ENCODE assay signal across 8 mouse cellular contexts in the genomic region with DNA sequence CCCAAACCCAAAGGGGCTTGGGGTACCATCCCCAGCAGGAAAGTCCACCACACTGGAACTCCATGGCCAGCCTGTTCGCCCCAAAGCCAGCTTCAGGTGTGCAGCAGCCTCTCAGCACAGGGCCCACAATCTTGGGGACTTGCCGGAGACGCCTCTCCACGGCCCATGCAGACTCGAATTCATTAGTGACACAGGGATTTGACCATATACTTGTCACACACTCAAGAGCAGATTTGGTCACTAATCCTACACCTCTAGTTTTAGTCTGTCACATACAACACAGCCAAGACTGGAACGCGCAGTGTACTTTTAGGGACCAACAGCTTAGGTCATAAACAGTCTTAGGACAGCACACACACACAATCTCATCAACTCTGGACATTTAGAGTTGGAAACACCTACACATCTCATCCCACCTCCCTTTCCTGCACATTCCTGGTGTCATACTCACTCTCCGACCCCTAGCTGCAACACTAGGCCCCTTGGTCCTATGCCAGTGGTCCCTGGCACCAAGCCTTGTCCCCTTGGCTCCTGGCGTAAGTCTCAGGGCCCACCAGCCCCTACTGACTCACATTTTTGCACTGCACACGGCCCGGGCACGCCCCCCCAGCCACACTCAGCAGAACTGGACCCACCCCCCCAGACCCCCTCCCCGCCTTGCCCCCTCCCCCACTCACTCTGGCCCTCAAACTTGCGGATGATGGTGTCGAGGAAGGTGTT. TPM values are rescaled to one million over a fixed set of nuclear protein-coding genes. Genes with fewer than 3 reads are reported as not detected.
DNase-seq lines count a peak whose midpoint lies in the region; ATAC-seq and TF ChIP-seq lines count a peak whose summit lies in the region.

No protein-coding gene starts in this region.

- peak overlapping the region; percentile 90; the same call in 1 of the 2 replicates for H3K27ac ChIP-seq in kidney, embryonic 15.5 days
- H3K27ac ChIP-seq in cerebellum, adult 2 months (ENCODE audit: insufficient read depth, low read length), result no peak overlapping the region
- peak overlapping the region; percentile 99 for H3K27ac ChIP-seq in hindbrain, embryonic 11.5 days (ENCODE audit: low read depth, low read length)
- peak overlapping the region; percentile 95 for H3K27ac ChIP-seq in midbrain, embryonic 14.5 days (replicated peaks; ENCODE audit: low read depth, low read length)

- DNase-seq in kidney, adult 11 months, result no peak
- peak in 1 of 2 experiments; percentile 52 for DNase-seq in cerebellum, adult 2 months
- DNase-seq in hindbrain, embryonic 11.5 days (ENCODE audit: low spot score), result no peak
- peak; percentile 49 for DNase-seq in midbrain, embryonic 14.5 days
- DNase-seq in natural killer cell, adult 2 months (ENCODE audit: low spot score in 2 of 2), result no peak
- DNase-seq in layer of hippocampus, postnatal 36 days, result no peak

- H3K9me3 ChIP-seq in kidney, embryonic 15.5 days (replicated peaks), result no peaks in the 10 kb centered on the region
- H3K9me3 ChIP-seq in hindbrain, embryonic 11.5 days (ENCODE audit: control insufficient read depth, low read length), result no peaks in the 10 kb centered on the region
- no peaks in the 10 kb centered on the region for H3K9me3 ChIP-seq in midbrain, embryonic 14.5 days (ENCODE audit: control insufficient read depth, low read length)

- no peak for TF ChIP-seq CTCF in cerebellum, adult 2 months (IDR thresholded peaks at IDR 0.05; ENCODE audit: borderline replicate concordance, insufficient read depth, low read depth, low read length)

- no peak for ATAC-seq in kidney, embryonic 15.5 days (replicated peaks; ENCODE audit: low FRiP score)
- ATAC-seq in hindbrain, embryonic 11.5 days (ENCODE audit: low FRiP score), result no peak
- no peak for ATAC-seq in midbrain, embryonic 14.5 days (ENCODE audit: low FRiP score, low TSS enrichment)
- ATAC-seq in granulocyte monocyte progenitor cell, adult 5-6 weeks (replicated peaks; ENCODE audit: poor library complexity, severe bottlenecking), result no peak

- 33% methylated on average over 15 of the region's 15 CpGs for WGBS in kidney, embryonic 15.5 days
- WGBS in cerebellum, adult 2 months, result 37% methylated on average over 15 of the region's 15 CpGs
- 38% methylated on average over 14 of the region's 15 CpGs for WGBS in hindbrain, embryonic 11.5 days
- 28% methylated on average over 15 of the region's 15 CpGs for WGBS in midbrain, embryonic 14.5 days

- H3K9ac ChIP-seq in kidney, embryonic 15.5 days, result peak overlapping the region; percentile 68
- peak overlapping the region; percentile 85 for H3K9ac ChIP-seq in hindbrain, embryonic 11.5 days (ENCODE audit: low read depth, low read length)
- peak overlapping the region; percentile 91 for H3K9ac ChIP-seq in midbrain, embryonic 14.5 days (replicated peaks; ENCODE audit: low read length)

- H3K36me3 ChIP-seq in kidney, embryonic 15.5 days, result no peaks in the 10 kb centered on the region
- H3K36me3 ChIP-seq in hindbrain, embryonic 11.5 days (ENCODE audit: control insufficient read depth, insufficient read depth, low read length), result no peaks in the 10 kb centered on the region
- H3K36me3 ChIP-seq in midbrain, embryonic 14.5 days (ENCODE audit: control insufficient read depth, insufficient read depth, low read length), result peaks cover 3% of the 10 kb centered on the region

- H3K4me1 ChIP-seq in kidney, embryonic 15.5 days, result peaks cover 65% of the 10 kb centered on the region
- H3K4me1 ChIP-seq in cerebellum, adult 2 months (ENCODE audit: control insufficient read depth, insufficient read depth, low read length), result peaks cover 16% of the 10 kb centered on the region
- H3K4me1 ChIP-seq in hindbrain, embryonic 11.5 days (replicated peaks; ENCODE audit: control insufficient read depth, insufficient read depth, low read length), result peaks cover 19% of the 10 kb centered on the region
- peaks cover 56% of the 10 kb centered on the region for H3K4me1 ChIP-seq in midbrain, embryonic 14.5 days (ENCODE audit: control insufficient read depth, insufficient read depth, low read length)

- H3K4me2 ChIP-seq in kidney, embryonic 15.5 days, result peak overlapping the region; percentile 96
- peak overlapping the region; percentile 94 for H3K4me2 ChIP-seq in hindbrain, embryonic 11.5 days (replicated peaks; ENCODE audit: low read depth, low read length)
- H3K4me2 ChIP-seq in midbrain, embryonic 14.5 days (ENCODE audit: low read length), result peak overlapping the region; percentile 97

- H3K27me3 ChIP-seq in kidney, embryonic 15.5 days, result peaks cover 58% of the 10 kb centered on the region
- H3K27me3 ChIP-seq in cerebellum, adult 2 months (ENCODE audit: control insufficient read depth, insufficient read depth, low read length), result no peaks in the 10 kb centered on the region
- H3K27me3 ChIP-seq in hindbrain, embryonic 11.5 days (ENCODE audit: control insufficient read depth, insufficient read depth, low read length), result peaks cover 12% of the 10 kb centered on the region; the same call in 1 of the 2 replicates
- peaks cover 3% of the 10 kb centered on the region; the same call in 1 of the 2 replicates for H3K27me3 ChIP-seq in midbrain, embryonic 14.5 days (ENCODE audit: control insufficient read depth, insufficient read depth, low read length)

- TF ChIP-seq POLR2A in cerebellum, adult 2 months (IDR thresholded peaks at IDR 0.05; ENCODE audit: borderline replicate concordance, insufficient read depth, low read length), result no peak

- peak overlapping the region; percentile 75 for H3K4me3 ChIP-seq in kidney, embryonic 15.5 days (replicated peaks)
- H3K4me3 ChIP-seq in cerebellum, adult 2 months (replicated peaks; ENCODE audit: insufficient read depth, low read depth, low read length), result peak overlapping the region; percentile 64
- H3K4me3 ChIP-seq in hindbrain, embryonic 11.5 days (ENCODE audit: low read depth, low read length), result peak overlapping the region; percentile 76
- H3K4me3 ChIP-seq in midbrain, embryonic 14.5 days (replicated peaks; ENCODE audit: low read depth, low read length), result peak overlapping the region; percentile 82

RNA-seq across cellular contexts. Expression of gene Kcnh2, which starts 0.7 kb away (rescaled TPM):
- polyA plus RNA-seq in kidney, embryonic 15.5 days (2015; fragmentation: Nextera tagmentation; extraction: Ambion mirVana), result 7.1 and 7.2 TPM in 2 replicates
- 83.3 and 85.2 TPM in 2 replicates for polyA plus RNA-seq in cerebellum, adult 2 months (2012; rRNA removed)
- polyA plus RNA-seq in hindbrain, embryonic 11.5 days (2014; fragmentation: Nextera tagmentation; extraction: Ambion mirVana), result 11.9 and 12.3 TPM in 2 replicates
- polyA plus RNA-seq in midbrain, embryonic 14.5 days (2014; fragmentation: Nextera tagmentation; extraction: Ambion mirVana), result 10.2 and 13.1 TPM in 2 replicates
- not detected in 2 replicates for total RNA-seq in granulocyte monocyte progenitor cell, adult 5-6 weeks (2014; fragmentation: Nextera tagmentation)
- not detected in 2 replicates for total RNA-seq in granulocyte monocyte progenitor cell, adult 5-6 weeks (2017)
- 10 to 100 TPM; 21.3 to 23.7 TPM for total RNA-seq in layer of hippocampus, postnatal 36 days (2021)

RNA-seq across cellular contexts. Expression of gene Nos3, which starts 13.9 kb away (rescaled TPM):
- 15.4 and 18.4 TPM in 2 replicates for polyA plus RNA-seq in kidney, embryonic 15.5 days (2015; fragmentation: Nextera tagmentation; extraction: Ambion mirVana)
- 7.5 and 8.6 TPM in 2 replicates for polyA plus RNA-seq in cerebellum, adult 2 months (2012; rRNA removed)
- 4.5 and 5.2 TPM in 2 replicates for polyA plus RNA-seq in hindbrain, embryonic 11.5 days (2014; fragmentation: Nextera tagmentation; extraction: Ambion mirVana)
- 5.1 and 7.0 TPM in 2 replicates for polyA plus RNA-seq in midbrain, embryonic 14.5 days (2014; fragmentation: Nextera tagmentation; extraction: Ambion mirVana)
- total RNA-seq in granulocyte monocyte progenitor cell, adult 5-6 weeks (2014; fragmentation: Nextera tagmentation), result 0.56 TPM in 1 of 2 replicates, not detected in the other
- total RNA-seq in granulocyte monocyte progenitor cell, adult 5-6 weeks (2017), result not detected in 2 replicates
- 1 to 10 TPM; 6.1 to 6.4 TPM for total RNA-seq in layer of hippocampus, postnatal 36 days (2021)

RNA-seq across cellular contexts. Expression of gene Atg9b, which starts 41.3 kb away (rescaled TPM):
- polyA plus RNA-seq in kidney, embryonic 15.5 days (2015; fragmentation: Nextera tagmentation; extraction: Ambion mirVana), result 0.82 and 1.1 TPM in 2 replicates
- polyA plus RNA-seq in cerebellum, adult 2 months (2012; rRNA removed), result 4.1 and 4.4 TPM in 2 replicates
- 0.12 and 0.28 TPM in 2 replicates for polyA plus RNA-seq in hindbrain, embryonic 11.5 days (2014; fragmentation: Nextera tagmentation; extraction: Ambion mirVana)
- 0.72 and 1.0 TPM in 2 replicates for polyA plus RNA-seq in midbrain, embryonic 14.5 days (2014; fragmentation: Nextera tagmentation; extraction: Ambion mirVana)
- total RNA-seq in granulocyte monocyte progenitor cell, adult 5-6 weeks (2014; fragmentation: Nextera tagmentation), result 1.8 and 4.0 TPM in 2 replicates
- total RNA-seq in granulocyte monocyte progenitor cell, adult 5-6 weeks (2017), result 4.0 and 5.3 TPM in 2 replicates
- total RNA-seq in layer of hippocampus, postnatal 36 days (2021), result 1 to 10 TPM; 3.0 to 4.2 TPM

RNA-seq across cellular contexts. Expression of gene Abcb8, which starts 42.8 kb away (rescaled TPM):
- polyA plus RNA-seq in kidney, embryonic 15.5 days (2015; fragmentation: Nextera tagmentation; extraction: Ambion mirVana), result 59.2 and 62.0 TPM in 2 replicates
- 51.8 and 53.5 TPM in 2 replicates for polyA plus RNA-seq in cerebellum, adult 2 months (2012; rRNA removed)
- polyA plus RNA-seq in hindbrain, embryonic 11.5 days (2014; fragmentation: Nextera tagmentation; extraction: Ambion mirVana), result 29.7 and 31.7 TPM in 2 replicates
- polyA plus RNA-seq in midbrain, embryonic 14.5 days (2014; fragmentation: Nextera tagmentation; extraction: Ambion mirVana), result 45.3 and 52.1 TPM in 2 replicates
- total RNA-seq in granulocyte monocyte progenitor cell, adult 5-6 weeks (2014; fragmentation: Nextera tagmentation), result 17.6 and 56.8 TPM in 2 replicates
- 14.4 and 23.9 TPM in 2 replicates for total RNA-seq in granulocyte monocyte progenitor cell, adult 5-6 weeks (2017)
- total RNA-seq in layer of hippocampus, postnatal 36 days (2021), result 10 to 100 TPM; 51.9 to 58.7 TPM
